Mouse (Mus musculus) cerebellum, postnatal 10 days (tissue): ENCODE results near the gene Mcmbp.

Experiments used
- DNase-seq, 2 experiments: peaks; one replicate each; pipeline ENCODE4 v3.0.0; 2021; ENCODE audit warnings: mixed read lengths in 2 of 2

The Mcmbp gene

GRCm38 (mm10) chr7:128740334-128740733 lies at the start of gene Mcmbp:
Gene Mcmbp, minus strand, starts transcription at chr7:128740495.
- peak; percentile 99 for DNase-seq

GRCm38 (mm10) chr7:128790045-128790444 lies 49.8 kb upstream of the Mcmbp start:
- DNase-seq, result no peak

- no peak for DNase-seq
Observed at GRCm38 (mm10) chr7:128781846-128782245, 41.6 kb upstream of the Mcmbp start.

GRCm38 (mm10) chr7:128779305-128779704 lies 39.0 kb upstream of the Mcmbp start:
- peak; percentile 82 to 87 for DNase-seq

- DNase-seq, result no peak
Observed at GRCm38 (mm10) chr7:128777201-128777600, 36.9 kb upstream of the Mcmbp start.

- peak in 1 of 2 experiments; percentile 37 for DNase-seq
Observed at GRCm38 (mm10) chr7:128766696-128767095, 26.4 kb upstream of the Mcmbp start.

- DNase-seq, result no peak
Observed at GRCm38 (mm10) chr7:128758948-128759347, 18.7 kb upstream of the Mcmbp start.

GRCm38 (mm10) chr7:128755396-128755795 lies 15.1 kb upstream of the Mcmbp start:
- no peak for DNase-seq

GRCm38 (mm10) chr7:128752012-128752411 lies 11.7 kb upstream of the Mcmbp start:
- DNase-seq, result no peak

- DNase-seq, result peak; percentile 84 to 90
Observed at GRCm38 (mm10) chr7:128750296-128750695, 10.0 kb upstream of the Mcmbp start.

- peak; percentile 54 to 55 for DNase-seq
Observed at GRCm38 (mm10) chr7:128748758-128749157, 8.5 kb upstream of the Mcmbp start.

- peak in 1 of 2 experiments; percentile 35 for DNase-seq
Observed at GRCm38 (mm10) chr7:128746151-128746550, 5.9 kb upstream of the Mcmbp start.

- peak; percentile 98 to 99 for DNase-seq
Observed at GRCm38 (mm10) chr7:128744684-128745485, 4.6 kb upstream of the Mcmbp start, which contains the start of gene Sec23ip. Gene Sec23ip, plus strand, starts transcription at chr7:128744943.

- DNase-seq, result no peak
Observed at GRCm38 (mm10) chr7:128743898-128744297, 3.6 kb upstream of the Mcmbp start.

- peak; percentile 64 to 73 for DNase-seq
Observed at GRCm38 (mm10) chr7:128739462-128740277, 625 bp downstream of the Mcmbp start.

GRCm38 (mm10) chr7:128739116-128739461 lies 1.2 kb downstream of the Mcmbp start:
- DNase-seq, result no peak

GRCm38 (mm10) chr7:128738041-128738440 lies 2.3 kb downstream of the Mcmbp start:
- DNase-seq, result no peak

- no peak for DNase-seq
Observed at GRCm38 (mm10) chr7:128731585-128731984, 8.7 kb downstream of the Mcmbp start.

GRCm38 (mm10) chr7:128728738-128729137 lies 11.6 kb downstream of the Mcmbp start:
- DNase-seq, result no peak

GRCm38 (mm10) chr7:128727701-128728100 lies 12.6 kb downstream of the Mcmbp start:
- no peak for DNase-seq

GRCm38 (mm10) chr7:128726999-128727398 lies 13.3 kb downstream of the Mcmbp start:
- peak in 1 of 2 experiments; percentile 38 for DNase-seq

GRCm38 (mm10) chr7:128725189-128725588 lies 15.1 kb downstream of the Mcmbp start:
- no peak for DNase-seq

- peak; percentile 82 to 84 for DNase-seq
Observed at GRCm38 (mm10) chr7:128724761-128725160, 15.5 kb downstream of the Mcmbp start.

GRCm38 (mm10) chr7:128717991-128718390 lies 22.3 kb downstream of the Mcmbp start:
- DNase-seq, result no peak
